Mouse (Mus musculus): ENCODE data around the gene Megf8. TPM values are rescaled to one million over a fixed set of nuclear protein-coding genes. Genes with fewer than 3 reads are reported as not detected.

The Megf8 gene
- polyA plus RNA-seq, 1 experiment from 2014 or later = 18.2 TPM

- peaks cover 23% of the 10 kb centered on the region for H3K36me3 ChIP-seq (ENCODE audit: insufficient read depth, low read length)
- 55% methylated on average over 13 of the region's 13 CpGs for WGBS
- H3K9me3 ChIP-seq (ENCODE audit: low read length) = no peaks in the 10 kb centered on the region
- H3K4me3 ChIP-seq (ENCODE audit: low read length) = no peak overlapping the region
- H3K4me2 ChIP-seq (replicated peaks; ENCODE audit: low read depth, low read length) = no peak overlapping the region
- no peak overlapping the region for H3K9ac ChIP-seq (replicated peaks; ENCODE audit: low read length)
- no peak for ATAC-seq (ENCODE audit: low FRiP score, low TSS enrichment)
- peaks cover 43% of the 10 kb centered on the region for H3K27me3 ChIP-seq (ENCODE audit: insufficient read depth, low read length)
- peaks cover 9% of the 10 kb centered on the region for H3K4me1 ChIP-seq (ENCODE audit: insufficient read depth, low read length)
- no peak overlapping the region for H3K27ac ChIP-seq (ENCODE audit: low read length)
Observed at GRCm38 (mm10) chr7:25365937-25366625, 49.1 kb downstream of the Megf8 start.

- H3K4me2 ChIP-seq (replicated peaks; ENCODE audit: low read depth, low read length) = peak overlapping the region; percentile 45
- WGBS = 2% methylated on average over 33 of the region's 33 CpGs
- no peak overlapping the region for H3K4me3 ChIP-seq (ENCODE audit: low read length)
Observed at GRCm38 (mm10) chr7:25367632-25368293, 50.8 kb downstream of the Megf8 start.

GRCm38 (mm10) chr7:25368333-25368732 lies 51.4 kb downstream of the Megf8 start:
- H3K9ac ChIP-seq (replicated peaks; ENCODE audit: low read length) = no peak overlapping the region
- ATAC-seq (ENCODE audit: low FRiP score, low TSS enrichment) = no peak
- 17% methylated on average over 12 of the region's 12 CpGs for WGBS
- no peak overlapping the region for H3K27ac ChIP-seq (ENCODE audit: low read length)
- H3K36me3 ChIP-seq (ENCODE audit: insufficient read depth, low read length) = peaks cover 13% of the 10 kb centered on the region
- no peak overlapping the region for H3K4me3 ChIP-seq (ENCODE audit: low read length)
- H3K9me3 ChIP-seq (ENCODE audit: low read length) = no peaks in the 10 kb centered on the region
- H3K27me3 ChIP-seq (ENCODE audit: insufficient read depth, low read length) = peaks cover 43% of the 10 kb centered on the region
- H3K4me1 ChIP-seq (ENCODE audit: insufficient read depth, low read length) = peaks cover 9% of the 10 kb centered on the region
- H3K4me2 ChIP-seq (replicated peaks; ENCODE audit: low read depth, low read length) = peak overlapping the region; percentile 45

More at GRCm38 (mm10) chr7:25367632-25368293, 50.8 kb downstream of the Megf8 start:
- Histone ChIP-seq H3K9me3 (ENCODE audit: low read length) (no peaks in the 10 kb centered on the region), H3K4me1 (ENCODE audit: insufficient read depth, low read length) (peaks cover 9% of the 10 kb centered on the region), H3K36me3 (ENCODE audit: insufficient read depth, low read length) (peaks cover 15% of the 10 kb centered on the region), H3K9ac (replicated peaks; ENCODE audit: low read length) (peak overlapping the region; percentile 35; the same call in 1 of the 2 replicates), H3K27ac (ENCODE audit: low read length) (no peak overlapping the region), H3K27me3 (ENCODE audit: insufficient read depth, low read length) (peaks cover 43% of the 10 kb centered on the region)
- peak; percentile 43; the same call in 1 of the 2 replicates for ATAC-seq (ENCODE audit: low FRiP score, low TSS enrichment)

GRCm38 (mm10) chr7:25369058-25369749 lies 52.2 kb downstream of the Megf8 start, which contains the start of gene Cnfn:
Gene Cnfn (minus strand): TSS chr7:25369724.
- no peak for ATAC-seq (ENCODE audit: low FRiP score, low TSS enrichment)
- Histone ChIP-seq H3K9ac (replicated peaks; ENCODE audit: low read length) (no peak within 1 kb of the TSS), H3K4me3 (ENCODE audit: low read length) (no peak within 1 kb of the TSS), H3K4me2 (replicated peaks; ENCODE audit: low read depth, low read length) (no peak within 1 kb of the TSS), H3K27ac (ENCODE audit: low read length) (no peak within 1 kb of the TSS), H3K4me1 (ENCODE audit: insufficient read depth, low read length) (peaks cover 9% of the 10 kb centered on the region), H3K9me3 (ENCODE audit: low read length) (no peaks in the 10 kb centered on the region), H3K27me3 (ENCODE audit: insufficient read depth, low read length) (peaks cover 43% of the 10 kb centered on the region), H3K36me3 (ENCODE audit: insufficient read depth, low read length) (peaks cover 5% of the 10 kb centered on the region; the same call in 1 of the 2 replicates)
- WGBS = 38% methylated on average over 12 of the region's 12 CpGs

GRCm38 (mm10) chr7:25372441-25372840 lies 55.5 kb downstream of the Megf8 start:
- Histone ChIP-seq H3K4me2 (replicated peaks; ENCODE audit: low read depth, low read length) (no peak overlapping the region), H3K9ac (replicated peaks; ENCODE audit: low read length) (no peak overlapping the region), H3K27ac (ENCODE audit: low read length) (no peak overlapping the region), H3K4me1 (ENCODE audit: insufficient read depth, low read length) (peaks cover 14% of the 10 kb centered on the region), H3K36me3 (ENCODE audit: insufficient read depth, low read length) (no peaks in the 10 kb centered on the region), H3K9me3 (ENCODE audit: low read length) (no peaks in the 10 kb centered on the region), H3K27me3 (ENCODE audit: insufficient read depth, low read length) (peaks cover 29% of the 10 kb centered on the region), H3K4me3 (ENCODE audit: low read length) (no peak overlapping the region)
- WGBS = 90% methylated on average over 5 of the region's 5 CpGs
- ATAC-seq (ENCODE audit: low FRiP score, low TSS enrichment) = no peak

- H3K4me2 ChIP-seq (replicated peaks; ENCODE audit: low read depth, low read length) = peak overlapping the region; percentile 55
Observed at GRCm38 (mm10) chr7:25376556-25376955, 59.6 kb downstream of the Megf8 start.

GRCm38 (mm10) chr7:25377100-25377700 lies 60.2 kb downstream of the Megf8 start:
- Histone ChIP-seq H3K4me1 (ENCODE audit: insufficient read depth, low read length) (peaks cover 16% of the 10 kb centered on the region), H3K27ac (ENCODE audit: low read length) (no peak overlapping the region), H3K27me3 (ENCODE audit: insufficient read depth, low read length) (no peaks in the 10 kb centered on the region), H3K9me3 (ENCODE audit: low read length) (no peaks in the 10 kb centered on the region), H3K4me3 (ENCODE audit: low read length) (peak overlapping the region; percentile 43; the same call in 1 of the 2 replicates), H3K9ac (replicated peaks; ENCODE audit: low read length) (no peak overlapping the region), H3K36me3 (ENCODE audit: insufficient read depth, low read length) (no peaks in the 10 kb centered on the region), H3K4me2 (replicated peaks; ENCODE audit: low read depth, low read length) (peak overlapping the region; percentile 55)
- ATAC-seq (ENCODE audit: low FRiP score, low TSS enrichment) = no peak
- WGBS = 44% methylated on average over 8 of the region's 8 CpGs

More at GRCm38 (mm10) chr7:25376556-25376955, 59.6 kb downstream of the Megf8 start:
- ATAC-seq (ENCODE audit: low FRiP score, low TSS enrichment) = peak; percentile 58
- no peak overlapping the region for H3K27ac ChIP-seq (ENCODE audit: low read length)
- H3K4me1 ChIP-seq (ENCODE audit: insufficient read depth, low read length) = peaks cover 16% of the 10 kb centered on the region
- 5% methylated on average over 17 of the region's 17 CpGs for WGBS
- peak overlapping the region; percentile 46; the same call in 1 of the 2 replicates for H3K9ac ChIP-seq (replicated peaks; ENCODE audit: low read length)
- H3K4me3 ChIP-seq (ENCODE audit: low read length) = peak overlapping the region; percentile 43
- no peaks in the 10 kb centered on the region for H3K9me3 ChIP-seq (ENCODE audit: low read length)
- H3K27me3 ChIP-seq (ENCODE audit: insufficient read depth, low read length) = no peaks in the 10 kb centered on the region
- H3K36me3 ChIP-seq (ENCODE audit: insufficient read depth, low read length) = no peaks in the 10 kb centered on the region

- 84% methylated on average over 13 of the region's 13 CpGs for WGBS
- H3K4me3 ChIP-seq (ENCODE audit: low read length) = no peak overlapping the region
- H3K9me3 ChIP-seq (ENCODE audit: low read length) = no peaks in the 10 kb centered on the region
- H3K4me1 ChIP-seq (ENCODE audit: insufficient read depth, low read length) = peaks cover 16% of the 10 kb centered on the region
- no peak overlapping the region for H3K4me2 ChIP-seq (replicated peaks; ENCODE audit: low read depth, low read length)
- no peak overlapping the region for H3K27ac ChIP-seq (ENCODE audit: low read length)
- H3K9ac ChIP-seq (replicated peaks; ENCODE audit: low read length) = no peak overlapping the region
- no peaks in the 10 kb centered on the region for H3K27me3 ChIP-seq (ENCODE audit: insufficient read depth, low read length)
- peaks cover 9% of the 10 kb centered on the region; the same call in 1 of the 2 replicates for H3K36me3 ChIP-seq (ENCODE audit: insufficient read depth, low read length)
- no peak for ATAC-seq (ENCODE audit: low FRiP score, low TSS enrichment)
Observed at GRCm38 (mm10) chr7:25378181-25379100, 61.5 kb downstream of the Megf8 start.

Data from kidney, embryonic 16.5 days (tissue).